In genomic region chr4:94459424-94459823, GRCm38 (mm10) we compare ENCODE assay signal across 14 mouse cellular contexts.
"Had no signal": no experiment of that assay in that cellular context is flagged by ENCODE, and none has a peak within 500 bp of the region (broad histone marks: within the 10 kb centered on the region; RNA-seq: fewer than 3 reads in every experiment).

No protein-coding gene starts in this region.

- H3K4me1 ChIP-seq: limb, embryonic 13.5 days; midbrain, embryonic 15.5 days; neural tube, embryonic 13.5 days had no signal

- H3K27ac ChIP-seq: kidney, postnatal 0 days; limb, embryonic 13.5 days; midbrain, embryonic 15.5 days; neural tube, embryonic 13.5 days; stomach, postnatal 0 days had no signal

- H3K9me3 ChIP-seq: limb, embryonic 13.5 days; midbrain, embryonic 15.5 days had no signal

- ATAC-seq: midbrain, embryonic 15.5 days had no signal

- H3K4me2 ChIP-seq: limb, embryonic 13.5 days; midbrain, embryonic 11.5 days; midbrain, embryonic 15.5 days; neural tube, embryonic 13.5 days had no signal

- H3K9ac ChIP-seq: limb, embryonic 13.5 days; midbrain, embryonic 15.5 days; neural tube, embryonic 13.5 days had no signal

- H3K27me3 ChIP-seq: limb, embryonic 13.5 days; midbrain, embryonic 15.5 days; neural tube, embryonic 13.5 days had no signal

- H3K4me3 ChIP-seq: limb, embryonic 13.5 days; midbrain, embryonic 15.5 days; neural tube, embryonic 13.5 days had no signal

- DNase-seq: kidney, adult 11 months; kidney, adult 9 months; kidney, postnatal 36 days; layer of hippocampus, adult 9-11 months; layer of hippocampus, postnatal 36 days; lung, adult 18-20 months; retina, postnatal 1 day; thymus, postnatal 4 days had no signal
